Mouse (Mus musculus) urinary bladder, adult 2 months (tissue): Measurements from ENCODE around the gene Lancl2. TPM values are rescaled to one million over a fixed set of nuclear protein-coding genes. Genes with fewer than 3 reads are reported as not detected.

Experiments
- DNase-seq: peaks from one replicate; pipeline ENCODE4 v3.0.0; 2022; ENCODE audit warnings: low spot score
- polyA plus RNA-seq: library from polyadenylated mRNA; depleted of rRNA; stranded (reverse); fragments of >200 nt; gene quantifications from 2 replicates; pipeline ENCODE4 v1.2.3, GENCODE M21; 2012; rRNA removed

Lancl2 gene
- polyA plus RNA-seq: 8.7 and 9.9 TPM in 2 replicates

- DNase-seq: no peak
Measured at GRCm38 (mm10) chr6:57702376-57702742, at the start of gene Lancl2. Gene Lancl2, plus strand, starts transcription at chr6:57702540.

- no peak for DNase-seq
Measured at GRCm38 (mm10) chr6:57661295-57661694, 41.0 kb upstream of the Lancl2 start.

- no peak for DNase-seq
Measured at GRCm38 (mm10) chr6:57684156-57684555, 18.2 kb upstream of the Lancl2 start.

- DNase-seq: peak; percentile 70
Measured at GRCm38 (mm10) chr6:57691467-57692261, 10.7 kb upstream of the Lancl2 start, which contains the start of gene Pyurf. Gene Pyurf, minus strand, starts transcription at chr6:57692078.

GRCm38 (mm10) chr6:57693116-57693515 lies 9.2 kb upstream of the Lancl2 start:
- DNase-seq: no peak

GRCm38 (mm10) chr6:57701686-57702085 lies 654 bp upstream of the Lancl2 start:
- no peak for DNase-seq

- peak; percentile 95 for DNase-seq
Measured at GRCm38 (mm10) chr6:57702743-57703499, 581 bp downstream of the Lancl2 start.

- DNase-seq: no peak
Measured at GRCm38 (mm10) chr6:57703703-57704102, 1.4 kb downstream of the Lancl2 start.

- no peak for DNase-seq
Measured at GRCm38 (mm10) chr6:57706721-57707120, 4.4 kb downstream of the Lancl2 start.

- DNase-seq: no peak
Measured at GRCm38 (mm10) chr6:57711726-57712125, 9.4 kb downstream of the Lancl2 start.

GRCm38 (mm10) chr6:57721347-57721746 lies 19.0 kb downstream of the Lancl2 start:
- no peak for DNase-seq

- no peak for DNase-seq
Measured at GRCm38 (mm10) chr6:57742749-57743148, 40.4 kb downstream of the Lancl2 start.

- no peak for DNase-seq
Measured at GRCm38 (mm10) chr6:57743333-57743732, 41.0 kb downstream of the Lancl2 start.

- no peak for DNase-seq
Measured at GRCm38 (mm10) chr6:57744123-57744522, 41.8 kb downstream of the Lancl2 start.

GRCm38 (mm10) chr6:57744974-57745747 lies 42.8 kb downstream of the Lancl2 start:
- DNase-seq: no peak

GRCm38 (mm10) chr6:57745748-57746129 lies 43.4 kb downstream of the Lancl2 start:
- DNase-seq: no peak

GRCm38 (mm10) chr6:57753962-57754759 lies 51.8 kb downstream of the Lancl2 start:
- no peak for DNase-seq

GRCm38 (mm10) chr6:57763054-57763453 lies 60.7 kb downstream of the Lancl2 start:
- DNase-seq: no peak

- no peak for DNase-seq
Measured at GRCm38 (mm10) chr6:57765095-57765878, 62.9 kb downstream of the Lancl2 start.

- DNase-seq: no peak
Measured at GRCm38 (mm10) chr6:57766287-57766686, 63.9 kb downstream of the Lancl2 start.
